Mouse (Mus musculus) embryonic facial prominence, embryonic 11.5 days (tissue): ENCODE results near the gene Scpep1. TPM values are rescaled to one million over a fixed set of nuclear protein-coding genes. Genes with fewer than 3 reads are reported as not detected.
"Not testable (repeated sequence)": the region's sequence is repeated elsewhere in the genome, so short reads cannot be mapped to it uniquely, and the experiment has no call there.

Source experiments
- ATAC-seq: fragments of 200-750 bp; cut with Nextera tagmentation; replicated peaks from 2 replicates; pipeline ENCODE4 v1.8.0; 2017; ENCODE audit warnings: low read depth; ENCODE audit not compliant: insufficient number of reproducible peaks, low FRiP score, low TSS enrichment
- DNase-seq: peaks from one replicate; pipeline ENCODE4 v3.0.0-alpha.2; 2015; ENCODE audit warnings: low spot score
- H3K27ac ChIP-seq: fragments of 300-500 bp; sonication (generic); replicated peaks from 2 replicates; pipeline ENCODE4 v1.5.1; 2014; ENCODE audit warnings: mild to moderate bottlenecking, low read depth, low read length, control low read depth
- H3K27me3 ChIP-seq: fragments of 300-500 bp; sonication (generic); 2 replicates; pipeline ENCODE4 v1.6.1; 2014; ENCODE audit warnings: mild to moderate bottlenecking, low read length, moderate library complexity, mixed read lengths; ENCODE audit not compliant: control insufficient read depth, insufficient read depth
- H3K36me3 ChIP-seq: fragments of 300-500 bp; sonication (generic); replicated peaks from 2 replicates; pipeline ENCODE4 v1.6.1; 2014; ENCODE audit warnings: low read depth, mild to moderate bottlenecking, low read length, moderate library complexity, mixed read lengths; ENCODE audit not compliant: control insufficient read depth, insufficient read depth
- H3K4me1 ChIP-seq: fragments of 300-500 bp; sonication (generic); 2 replicates; pipeline ENCODE4 v1.6.1; 2014; ENCODE audit warnings: low read length, mixed read lengths; ENCODE audit not compliant: control insufficient read depth, insufficient read depth
- H3K4me2 ChIP-seq: fragments of 300-500 bp; sonication (generic); 2 replicates; pipeline ENCODE4 v1.6.1; 2014; ENCODE audit warnings: low read depth, mild to moderate bottlenecking, control low read depth, low read length, moderate library complexity
- H3K4me3 ChIP-seq: fragments of 300-500 bp; sonication (generic); 2 replicates; pipeline ENCODE4 v1.5.1; 2014; ENCODE audit warnings: low read depth, low read length, control low read depth
- H3K9ac ChIP-seq: fragments of 300-500 bp; sonication (generic); replicated peaks from 2 replicates; pipeline ENCODE4 v1.6.1; 2014; ENCODE audit warnings: mild to moderate bottlenecking, control low read depth, low read length
- H3K9me3 ChIP-seq: fragments of 300-500 bp; sonication (generic); replicated peaks from 2 replicates; pipeline ENCODE4 v1.6.1; 2016; ENCODE audit warnings: mild to moderate bottlenecking, low read length, inconsistent platforms, mixed read lengths; ENCODE audit not compliant: control insufficient read depth
- WGBS: fragments of 180-500 bp; shearing (Covaris S2); extraction: QIAGEN DNeasy Blood & Tissue Kit; methylation state at CpG from one replicate; pipeline ENCODE4 v1.1.7; 2014; 5-methylcytosine and 5-hydroxymethylcytosine counted together
- polyA plus RNA-seq: library from polyadenylated mRNA; unstranded; fragments of >200 nt; fragmentation: Nextera tagmentation; extraction: Ambion mirVana; gene quantifications from 2 replicates; pipeline ENCODE4 v1.2.1, GENCODE M21; 2014

The Scpep1 gene
- polyA plus RNA-seq, 1 experiment from 2014 or later = 84.3 TPM

- ATAC-seq = no peak
- Histone ChIP-seq H3K36me3 (no peaks in the 10 kb centered on the region), H3K9ac (no peak overlapping the region), H3K4me1 (no peaks in the 10 kb centered on the region), H3K9me3 (no peaks in the 10 kb centered on the region), H3K27me3 (no peaks in the 10 kb centered on the region), H3K4me2 (no peak overlapping the region), H3K4me3 (no peak overlapping the region), H3K27ac (no peak overlapping the region)
- whole genome bisulfite sequencing = 81% methylated on average over 7 of the region's 7 CpGs
- DNase-seq = peak; percentile 18
Observed at GRCm38 (mm10) chr11:88901341-88901802, 53.9 kb downstream of the Scpep1 start.

- H3K4me1 ChIP-seq = no peaks in the 10 kb centered on the region
- no peak overlapping the region for H3K4me3 ChIP-seq
- no peak overlapping the region for H3K9ac ChIP-seq
- no peaks in the 10 kb centered on the region for H3K27me3 ChIP-seq
- H3K27ac ChIP-seq = no peak overlapping the region
- no peak for ATAC-seq
- no peaks in the 10 kb centered on the region for H3K36me3 ChIP-seq
- no peaks in the 10 kb centered on the region for H3K9me3 ChIP-seq
- no peak overlapping the region for H3K4me2 ChIP-seq
- WGBS = 89% methylated on average over 6 of the region's 6 CpGs
- DNase-seq = no peak
Observed at GRCm38 (mm10) chr11:88899561-88899960, 55.7 kb downstream of the Scpep1 start.

GRCm38 (mm10) chr11:88898380-88898763, 56.9 kb downstream of the Scpep1 start:
- no peaks in the 10 kb centered on the region for H3K4me1 ChIP-seq
- WGBS = 72% methylated on average over 4 of the region's 4 CpGs
- no peaks in the 10 kb centered on the region for H3K9me3 ChIP-seq
- no peak overlapping the region for H3K4me2 ChIP-seq
- H3K4me3 ChIP-seq = no peak overlapping the region
- H3K27me3 ChIP-seq = no peaks in the 10 kb centered on the region
- H3K9ac ChIP-seq = no peak overlapping the region
- H3K36me3 ChIP-seq = no peaks in the 10 kb centered on the region
- ATAC-seq (no peak), DNase-seq (no peak)
- no peak overlapping the region for H3K27ac ChIP-seq

DNA sequence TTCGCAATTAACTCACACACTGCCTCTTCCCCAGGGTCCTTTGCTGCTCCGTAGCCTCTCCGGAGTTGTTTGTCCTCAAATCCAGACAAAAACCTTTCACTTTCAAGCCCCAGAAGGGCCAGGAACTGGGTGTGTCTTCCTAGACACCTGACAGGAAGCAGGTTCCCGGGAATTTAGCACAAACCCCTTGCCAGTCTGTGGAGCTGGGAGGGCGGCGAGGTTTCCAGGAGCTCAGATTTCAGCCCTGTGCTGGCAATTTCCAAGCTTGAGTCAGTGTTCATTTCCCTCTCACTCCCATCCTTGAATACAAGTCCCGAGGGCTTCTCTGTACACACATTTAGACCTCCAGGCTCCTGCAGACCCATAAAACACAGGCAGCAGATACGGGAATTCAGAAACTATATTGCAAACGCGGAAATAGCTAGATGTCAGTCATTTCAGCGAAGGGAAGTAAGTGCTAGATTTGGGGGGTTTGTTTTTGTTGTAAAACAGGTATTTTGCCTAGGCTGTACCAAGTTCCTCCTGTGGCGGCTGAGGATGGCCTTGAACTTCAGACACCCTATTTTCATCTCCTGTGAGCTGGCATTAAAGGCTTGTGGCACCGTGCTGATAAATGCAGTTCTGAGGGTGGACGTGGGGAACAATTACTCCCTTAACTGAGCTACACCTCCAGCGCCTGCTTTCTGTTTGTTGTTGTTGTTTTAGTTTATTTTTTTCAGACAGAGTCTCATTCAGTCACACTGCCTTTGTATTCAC, 57.5 kb downstream of the Scpep1 start:
- H3K4me3 ChIP-seq = no peak overlapping the region
- DNase-seq = peak; percentile 74

GRCm38 (mm10) chr11:88895800-88896232, 59.4 kb downstream of the Scpep1 start:
- not testable (repeated sequence) for H3K9ac ChIP-seq, H3K36me3 ChIP-seq, ATAC-seq, H3K27me3 ChIP-seq, H3K9me3 ChIP-seq, H3K4me2 ChIP-seq, H3K4me1 ChIP-seq, H3K27ac ChIP-seq, H3K4me3 ChIP-seq, DNase-seq
- 31% methylated on average over 21 of the region's 39 CpGs for WGBS

More for the DNA sequence above, 57.5 kb downstream of the Scpep1 start:
- 0 out of 2 replicates have a peak overlapping the region, but pooled peaks have one; percentile 11 for H3K4me2 ChIP-seq
- no peaks in the 10 kb centered on the region for H3K4me1 ChIP-seq
- 0 out of 2 replicates have a peak overlapping the region, but pooled peaks have one; percentile 23 for H3K9ac ChIP-seq
- no peak for ATAC-seq
- no peak overlapping the region for H3K27ac ChIP-seq
- H3K9me3 ChIP-seq = no peaks in the 10 kb centered on the region
- WGBS = 40% methylated on average over 15 of the region's 15 CpGs
- no peaks in the 10 kb centered on the region for H3K27me3 ChIP-seq
- no peaks in the 10 kb centered on the region for H3K36me3 ChIP-seq

GRCm38 (mm10) chr11:88895235-88895634, 60.0 kb downstream of the Scpep1 start:
- H3K9me3 ChIP-seq, H3K27me3 ChIP-seq, ATAC-seq, H3K4me3 ChIP-seq, H3K4me2 ChIP-seq, H3K9ac ChIP-seq, H3K27ac ChIP-seq, DNase-seq, H3K36me3 ChIP-seq, H3K4me1 ChIP-seq: not testable (repeated sequence)
- WGBS = 41% methylated on average over 14 of the region's 20 CpGs

- DNase-seq, H3K27ac ChIP-seq, H3K9me3 ChIP-seq, H3K9ac ChIP-seq, ATAC-seq, H3K4me2 ChIP-seq, H3K4me3 ChIP-seq, H3K4me1 ChIP-seq, H3K27me3 ChIP-seq, H3K36me3 ChIP-seq: not testable (repeated sequence)
- WGBS = 95% methylated on average over 7 of the region's 14 CpGs
Observed at GRCm38 (mm10) chr11:88894279-88894678, 61.0 kb downstream of the Scpep1 start.

DNA sequence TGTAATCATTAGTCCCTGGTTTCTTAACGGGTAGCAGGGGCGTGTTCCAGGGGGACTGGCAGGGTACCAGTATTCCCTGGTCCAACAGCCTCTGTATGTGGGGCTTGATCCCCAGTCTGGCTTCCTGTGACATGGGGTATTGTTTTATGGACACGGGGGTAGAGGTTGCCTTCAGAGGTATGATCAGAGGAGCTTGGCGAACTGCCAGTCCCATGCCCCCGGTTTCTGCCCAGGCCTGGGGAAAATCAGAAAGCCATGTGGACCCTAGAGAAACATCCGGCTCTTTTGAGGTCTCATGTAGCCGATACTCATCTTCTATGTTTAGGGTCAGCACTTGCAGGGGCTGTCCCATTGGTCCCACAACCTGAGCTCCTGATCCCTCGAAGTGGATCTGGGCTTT, 61.8 kb downstream of the Scpep1 start:
- not testable (repeated sequence) for ATAC-seq
- 69% methylated on average over 2 of the region's 8 CpGs for WGBS

More for the DNA sequence above, 61.8 kb downstream of the Scpep1 start:
- not testable (repeated sequence) for H3K4me3 ChIP-seq, H3K4me1 ChIP-seq, H3K27me3 ChIP-seq, H3K27ac ChIP-seq, DNase-seq, H3K9ac ChIP-seq, H3K9me3 ChIP-seq, H3K36me3 ChIP-seq, H3K4me2 ChIP-seq
